Mouse (Mus musculus) heart, postnatal 0 days (tissue): ENCODE measurements around the gene Asb8.

Experiments
- CTCF ChIP-seq: IDR thresholded peaks from 2 replicates; pipeline ENCODE4 v1.5.1; 2016; ENCODE audit warnings: antibody characterized with exemption, control low read depth, low read depth
- EP300 ChIP-seq: IDR thresholded peaks from 2 replicates; pipeline ENCODE4 v1.6.1; 2016; ENCODE audit warnings: antibody characterized with exemption, low read depth

DNA sequence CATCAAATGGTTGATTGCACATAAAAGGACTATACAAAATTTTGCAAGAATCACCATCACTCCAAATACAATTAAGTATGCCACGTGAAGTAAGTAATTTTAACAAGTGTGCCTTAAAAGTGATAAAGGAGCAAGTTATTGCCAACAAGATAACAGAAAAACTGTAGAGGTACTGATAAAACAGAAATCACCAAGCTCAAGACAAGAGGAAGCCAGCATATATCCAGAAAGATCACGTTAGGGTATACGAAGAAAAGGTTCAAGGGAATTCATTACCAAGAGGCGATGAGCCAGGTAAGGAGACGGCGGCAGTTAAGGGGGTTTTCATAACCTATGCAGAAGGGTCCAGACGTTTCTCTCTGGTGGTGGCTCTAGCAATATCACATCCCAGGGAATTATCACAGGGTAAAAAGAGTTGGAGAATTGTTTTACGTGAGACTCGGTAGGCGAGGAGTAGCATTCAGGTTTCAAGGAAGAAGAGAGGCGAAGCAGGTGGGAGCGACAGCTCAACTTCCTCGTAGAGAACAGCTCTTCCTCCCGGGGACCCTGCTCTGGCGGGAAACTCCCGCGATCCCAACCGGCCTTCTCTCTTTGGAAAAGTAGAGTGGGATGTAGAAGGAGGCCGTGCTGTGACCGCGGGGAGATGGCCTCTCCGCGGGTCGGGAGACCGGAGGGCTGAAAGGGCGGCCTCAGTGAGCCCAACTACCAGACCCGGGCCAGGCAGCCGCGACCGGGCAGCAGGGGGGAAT is 72.9 kb downstream of the Asb8 start, which contains the start of gene Pfkm:
- no peak for TF ChIP-seq CTCF
- TF ChIP-seq EP300, result no peak
